Mouse (Mus musculus) midbrain, embryonic 15.5 days (tissue): Measurements from ENCODE around the gene Gm11084. TPM values are rescaled to one million over a fixed set of nuclear protein-coding genes. Genes with fewer than 3 reads are reported as not detected.
"Not testable (repeated sequence)": the region's sequence is repeated elsewhere in the genome, so short reads cannot be mapped to it uniquely, and the experiment has no call there.

ENCODE experiments used
- ATAC-seq: fragments of 200-750 bp; cut with Nextera tagmentation; replicated peaks from 2 replicates; pipeline ENCODE4 v1.8.0; 2017; ENCODE audit warnings: moderate TSS enrichment
- H3K27ac ChIP-seq: fragments of 300-500 bp; sonication (generic); 2 replicates; pipeline ENCODE4 v1.5.1; 2015; ENCODE audit warnings: mild to moderate bottlenecking, inconsistent platforms
- H3K27me3 ChIP-seq: fragments of 300-500 bp; sonication (generic); replicated peaks from 2 replicates; pipeline ENCODE4 v1.6.1; 2015; ENCODE audit warnings: inconsistent platforms
- H3K36me3 ChIP-seq: fragments of 300-500 bp; sonication (generic); replicated peaks from 2 replicates; pipeline ENCODE4 v1.6.1; 2015; ENCODE audit warnings: inconsistent platforms
- H3K4me1 ChIP-seq: fragments of 300-500 bp; sonication (generic); 2 replicates; pipeline ENCODE4 v1.6.1; 2015; ENCODE audit warnings: inconsistent platforms
- H3K4me2 ChIP-seq: fragments of 300-500 bp; sonication (generic); 2 replicates; pipeline ENCODE4 v1.6.1; 2015; ENCODE audit warnings: inconsistent platforms, mild to moderate bottlenecking, moderate library complexity
- H3K4me3 ChIP-seq: fragments of 300-500 bp; sonication (generic); 2 replicates; pipeline ENCODE4 v1.5.1; 2015; ENCODE audit warnings: mild to moderate bottlenecking, inconsistent platforms
- H3K9ac ChIP-seq: fragments of 300-500 bp; sonication (generic); 2 replicates; pipeline ENCODE4 v1.6.1; 2015; ENCODE audit warnings: mild to moderate bottlenecking, inconsistent platforms
- H3K9me3 ChIP-seq: fragments of 300-500 bp; sonication (generic); 2 replicates; pipeline ENCODE4 v1.6.1; 2016; ENCODE audit warnings: inconsistent platforms
- WGBS: fragments of 180-500 bp; shearing (Covaris S2); methylation state at CpG from one replicate; pipeline ENCODE4 v1.1.7; 2015; ENCODE audit warnings: mixed read lengths; 5-methylcytosine and 5-hydroxymethylcytosine counted together
- polyA plus RNA-seq: library from polyadenylated mRNA; unstranded; fragments of >200 nt; fragmentation: Nextera tagmentation; extraction: Ambion mirVana; gene quantifications from 2 replicates; pipeline ENCODE4 v1.2.1, GENCODE M21; 2015

Gm11084 gene
- polyA plus RNA-seq: not detected in 2 replicates

DNA sequence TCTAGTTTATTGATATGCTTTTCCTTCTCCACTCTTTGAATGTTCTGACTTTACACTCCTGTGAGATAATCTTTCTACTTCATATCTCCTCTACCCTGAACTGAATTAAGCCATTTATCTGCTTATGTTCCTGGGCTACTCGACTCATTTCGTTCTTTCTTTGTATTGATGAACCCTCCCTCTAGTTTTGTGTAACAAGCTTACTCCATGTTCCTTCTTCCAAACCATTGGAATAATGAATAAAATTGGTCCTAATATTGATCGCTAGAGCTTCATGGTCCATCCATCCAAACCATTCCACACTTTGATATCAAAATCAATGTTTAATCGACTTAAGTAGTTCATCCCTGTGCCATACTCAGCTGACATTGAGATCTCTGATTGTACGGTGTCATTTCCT, at the start of gene Gm11084:
Gene Gm11084 (minus strand): TSS at position 101 of the 400 bp plus-strand sequence.
- 93% methylated on average over 5 of the region's 5 CpGs for WGBS
- Histone ChIP-seq H3K36me3 (no peaks in the 10 kb centered on the region), H3K27ac (no peak within 1 kb of the TSS), H3K9ac (no peak within 1 kb of the TSS), H3K27me3 (no peaks in the 10 kb centered on the region), H3K9me3 (peaks cover 8% of the 10 kb centered on the region; the same call in 1 of the 2 replicates), H3K4me1 (peaks cover 1% of the 10 kb centered on the region; the same call in 1 of the 2 replicates), H3K4me3 (no peak within 1 kb of the TSS), H3K4me2 (no peak within 1 kb of the TSS)
- ATAC-seq: no peak

- H3K4me3 ChIP-seq: no peak overlapping the region
- H3K27me3 ChIP-seq: no peaks in the 10 kb centered on the region
- no peaks in the 10 kb centered on the region for H3K36me3 ChIP-seq
- no peaks in the 10 kb centered on the region for H3K4me1 ChIP-seq
- no peak for ATAC-seq
- H3K4me2 ChIP-seq: no peak overlapping the region
- no peak overlapping the region for H3K27ac ChIP-seq
- no peaks in the 10 kb centered on the region for H3K9me3 ChIP-seq
- no peak overlapping the region for H3K9ac ChIP-seq
- WGBS: 78% methylated on average over 7 of the region's 7 CpGs
These were observed 44.8 kb upstream of the Gm11084 start for GRCm38 (mm10) chr2:73031061-73032055.

DNA sequence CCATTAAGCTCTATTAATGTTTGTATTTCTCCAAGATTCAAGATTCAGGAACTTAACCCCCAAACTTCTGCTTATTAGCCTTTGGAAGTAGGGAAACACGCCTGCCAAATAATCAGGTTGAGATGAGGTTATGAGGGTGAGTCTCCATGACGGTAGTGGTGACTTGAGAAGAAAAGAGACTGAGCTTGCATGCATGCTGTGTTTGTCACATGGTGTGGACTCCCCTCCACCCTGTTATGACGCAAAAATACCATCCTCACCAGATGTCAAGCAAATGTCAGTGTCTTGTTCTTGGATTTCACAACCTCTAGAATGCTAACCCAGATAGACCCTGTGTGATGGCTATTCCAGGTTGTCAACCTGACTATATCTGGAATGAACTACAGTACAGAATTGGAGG, 43.3 kb upstream of the Gm11084 start:
- WGBS: 93% methylated on average over 3 of the region's 3 CpGs

GRCm38 (mm10) chr2:73028019-73028418, 41.5 kb upstream of the Gm11084 start:
- H3K4me3 ChIP-seq: no peak overlapping the region
- H3K36me3 ChIP-seq: no peaks in the 10 kb centered on the region
- H3K4me1 ChIP-seq: no peaks in the 10 kb centered on the region
- H3K4me2 ChIP-seq: no peak overlapping the region
- H3K9ac ChIP-seq: no peak overlapping the region
- ATAC-seq: no peak
- no peak overlapping the region for H3K27ac ChIP-seq
- 91% methylated on average over 3 of the region's 3 CpGs for WGBS
- H3K27me3 ChIP-seq: no peaks in the 10 kb centered on the region
- no peaks in the 10 kb centered on the region for H3K9me3 ChIP-seq

More for the DNA sequence above, 43.3 kb upstream of the Gm11084 start:
- no peaks in the 10 kb centered on the region for H3K36me3 ChIP-seq
- H3K27me3 ChIP-seq: no peaks in the 10 kb centered on the region
- no peak overlapping the region for H3K4me2 ChIP-seq
- no peak for ATAC-seq
- no peak overlapping the region for H3K9ac ChIP-seq
- H3K27ac ChIP-seq: no peak overlapping the region
- H3K9me3 ChIP-seq: no peaks in the 10 kb centered on the region
- H3K4me1 ChIP-seq: no peaks in the 10 kb centered on the region
- H3K4me3 ChIP-seq: no peak overlapping the region

- WGBS: 47% methylated on average over 3 of the region's 3 CpGs
- no peaks in the 10 kb centered on the region for H3K9me3 ChIP-seq
- no peaks in the 10 kb centered on the region for H3K27me3 ChIP-seq
- H3K9ac ChIP-seq: no peak overlapping the region
- H3K36me3 ChIP-seq: no peaks in the 10 kb centered on the region
- no peak overlapping the region for H3K4me3 ChIP-seq
- H3K4me1 ChIP-seq: no peaks in the 10 kb centered on the region
- ATAC-seq: no peak
- no peak overlapping the region for H3K27ac ChIP-seq
- H3K4me2 ChIP-seq: no peak overlapping the region
These were observed 40.6 kb upstream of the Gm11084 start for GRCm38 (mm10) chr2:73027126-73027525.

- no peaks in the 10 kb centered on the region for H3K27me3 ChIP-seq
- no peaks in the 10 kb centered on the region for H3K4me1 ChIP-seq
- no peak overlapping the region for H3K4me3 ChIP-seq
- 51% methylated on average over 6 of the region's 6 CpGs for WGBS
- no peak for ATAC-seq
- H3K27ac ChIP-seq: no peak overlapping the region
- H3K9me3 ChIP-seq: no peaks in the 10 kb centered on the region
- H3K36me3 ChIP-seq: no peaks in the 10 kb centered on the region
- no peak overlapping the region for H3K9ac ChIP-seq
- no peak overlapping the region for H3K4me2 ChIP-seq
These were observed 37.3 kb upstream of the Gm11084 start for GRCm38 (mm10) chr2:73023803-73024202.

- no peak for ATAC-seq
- 88% methylated on average over 6 of the region's 6 CpGs for WGBS
- H3K4me3 ChIP-seq: no peak overlapping the region
- H3K4me1 ChIP-seq: no peaks in the 10 kb centered on the region
- H3K27ac ChIP-seq: no peak overlapping the region
- H3K4me2 ChIP-seq: no peak overlapping the region
- H3K9ac ChIP-seq: no peak overlapping the region
- no peaks in the 10 kb centered on the region for H3K9me3 ChIP-seq
- H3K36me3 ChIP-seq: no peaks in the 10 kb centered on the region
- no peaks in the 10 kb centered on the region for H3K27me3 ChIP-seq
These were observed 34.5 kb upstream of the Gm11084 start for GRCm38 (mm10) chr2:73021046-73021445.

GRCm38 (mm10) chr2:73019371-73020146, 33.0 kb upstream of the Gm11084 start:
- no peak overlapping the region for H3K4me2 ChIP-seq
- H3K4me1 ChIP-seq: no peaks in the 10 kb centered on the region
- H3K27me3 ChIP-seq: no peaks in the 10 kb centered on the region
- 80% methylated on average over 9 of the region's 9 CpGs for WGBS
- no peak overlapping the region for H3K27ac ChIP-seq
- no peak overlapping the region for H3K4me3 ChIP-seq
- no peaks in the 10 kb centered on the region for H3K9me3 ChIP-seq
- ATAC-seq: no peak
- no peak overlapping the region for H3K9ac ChIP-seq
- H3K36me3 ChIP-seq: no peaks in the 10 kb centered on the region

DNA sequence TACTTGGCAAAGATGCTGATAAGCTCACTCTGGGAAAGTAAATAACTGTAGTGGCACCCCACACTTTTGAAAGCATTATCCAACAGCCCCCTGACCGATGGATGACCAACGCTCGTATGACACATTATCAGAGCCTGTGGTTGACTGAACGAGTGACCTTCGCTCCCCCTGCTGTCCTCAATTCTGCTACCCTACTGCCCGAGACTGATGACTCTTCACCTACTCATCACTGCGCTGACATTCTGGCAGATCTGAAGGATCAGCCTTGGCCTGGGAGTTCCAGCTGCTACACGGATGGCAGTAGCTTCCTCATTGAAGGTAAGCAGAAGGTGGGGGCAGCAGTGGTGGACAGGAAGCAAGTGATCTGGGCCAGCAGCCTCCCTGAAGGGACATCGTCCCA, 27.5 kb upstream of the Gm11084 start:
- not testable (repeated sequence) for H3K9me3 ChIP-seq, H3K9ac ChIP-seq, H3K4me1 ChIP-seq, H3K36me3 ChIP-seq, ATAC-seq, H3K4me2 ChIP-seq, H3K4me3 ChIP-seq, H3K27ac ChIP-seq, H3K27me3 ChIP-seq
- WGBS: 91% methylated on average over 9 of the region's 9 CpGs

DNA sequence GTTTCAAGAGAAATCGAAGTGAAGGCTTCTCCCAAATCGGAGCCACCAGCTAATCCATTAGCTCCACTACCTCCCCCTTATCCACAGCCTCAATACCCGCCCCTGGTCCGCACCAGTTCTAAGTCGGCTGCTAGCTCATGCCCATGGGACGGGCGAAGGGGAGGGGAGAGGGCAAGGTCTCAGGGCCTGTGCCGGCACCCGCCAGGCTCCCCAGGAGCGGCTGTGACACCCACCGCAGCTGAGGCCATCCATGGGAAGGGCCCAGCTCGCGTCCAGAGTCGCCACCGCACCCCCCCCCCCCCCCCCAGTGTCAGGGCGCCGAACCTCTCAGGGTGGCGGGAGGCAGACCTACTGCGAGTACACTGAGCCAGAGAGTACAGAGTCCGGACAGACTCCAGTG, 26.1 kb upstream of the Gm11084 start:
- no peak overlapping the region for H3K4me3 ChIP-seq
- H3K9ac ChIP-seq: no peak overlapping the region
- H3K9me3 ChIP-seq: no peaks in the 10 kb centered on the region
- no peaks in the 10 kb centered on the region for H3K36me3 ChIP-seq
- H3K27me3 ChIP-seq: no peaks in the 10 kb centered on the region
- 79% methylated on average over 18 of the region's 20 CpGs for WGBS
- H3K4me1 ChIP-seq: no peaks in the 10 kb centered on the region
- H3K27ac ChIP-seq: no peak overlapping the region
- H3K4me2 ChIP-seq: no peak overlapping the region
- ATAC-seq: no peak

GRCm38 (mm10) chr2:73007472-73007871, 21.0 kb upstream of the Gm11084 start:
- no peak overlapping the region for H3K4me2 ChIP-seq
- ATAC-seq: no peak
- H3K9ac ChIP-seq: no peak overlapping the region
- no peaks in the 10 kb centered on the region for H3K36me3 ChIP-seq
- H3K4me3 ChIP-seq: no peak overlapping the region
- H3K9me3 ChIP-seq: no peaks in the 10 kb centered on the region
- no peaks in the 10 kb centered on the region for H3K27me3 ChIP-seq
- H3K4me1 ChIP-seq: peaks cover 16% of the 10 kb centered on the region
- H3K27ac ChIP-seq: no peak overlapping the region
- WGBS: 95% methylated on average over 9 of the region's 9 CpGs
